Mouse (Mus musculus) neural tube, embryonic 13.5 days (tissue): ENCODE measurements around the gene Slc8a3. TPM values are rescaled to one million over a fixed set of nuclear protein-coding genes. Genes with fewer than 3 reads are reported as not detected.

Experiments
- ATAC-seq: fragments of 200-750 bp; cut with Nextera tagmentation; 2 replicates; pipeline ENCODE4 v1.8.0; 2017; ENCODE audit warnings: low read depth, mild to moderate bottlenecking, moderate TSS enrichment, moderate library complexity
- H3K27ac ChIP-seq: fragments of 300-500 bp; sonication (generic); replicated peaks from 2 replicates; pipeline ENCODE4 v1.5.1; 2015; ENCODE audit warnings: moderate library complexity, mild to moderate bottlenecking, inconsistent platforms
- H3K27me3 ChIP-seq: fragments of 300-500 bp; sonication (generic); 2 replicates; pipeline ENCODE4 v1.6.1; 2015; ENCODE audit warnings: mild to moderate bottlenecking, inconsistent platforms
- H3K36me3 ChIP-seq: fragments of 300-500 bp; sonication (generic); 2 replicates; pipeline ENCODE4 v1.6.1; 2015; ENCODE audit warnings: mild to moderate bottlenecking, inconsistent platforms
- H3K4me1 ChIP-seq: fragments of 300-500 bp; sonication (generic); replicated peaks from 2 replicates; pipeline ENCODE4 v1.6.1; 2015; ENCODE audit warnings: inconsistent platforms
- H3K4me2 ChIP-seq: fragments of 300-500 bp; sonication (generic); 2 replicates; pipeline ENCODE4 v1.6.1; 2015; ENCODE audit warnings: inconsistent platforms, mild to moderate bottlenecking, moderate library complexity
- H3K4me3 ChIP-seq: fragments of 300-500 bp; sonication (generic); 2 replicates; pipeline ENCODE4 v1.5.1; 2015; ENCODE audit warnings: mild to moderate bottlenecking, inconsistent platforms
- H3K9ac ChIP-seq: fragments of 300-500 bp; sonication (generic); 2 replicates; pipeline ENCODE4 v1.6.1; 2015; ENCODE audit warnings: moderate library complexity, mild to moderate bottlenecking, inconsistent platforms
- H3K9me3 ChIP-seq: fragments of 300-500 bp; sonication (generic); 2 replicates; pipeline ENCODE4 v1.6.1; 2016; ENCODE audit warnings: inconsistent platforms
- WGBS: fragments of 180-500 bp; shearing (Covaris S2); methylation state at CpG from one replicate; pipeline ENCODE4 v1.1.7; 2015; 5-methylcytosine and 5-hydroxymethylcytosine counted together
- microRNA-seq: library from miRNA; unstranded; fragments of <30 nt; microRNA quantifications from one replicate; pipeline ENCODE4, GENCODE M21; 2016
- polyA plus RNA-seq: library from polyadenylated mRNA; unstranded; fragments of >200 nt; fragmentation: Nextera tagmentation; extraction: Ambion mirVana; gene quantifications from 2 replicates; pipeline ENCODE4 v1.2.1, GENCODE M21; 2015

Gene Slc8a3
- polyA plus RNA-seq, 1 experiment from 2014 or later: 5.2 TPM

DNA sequence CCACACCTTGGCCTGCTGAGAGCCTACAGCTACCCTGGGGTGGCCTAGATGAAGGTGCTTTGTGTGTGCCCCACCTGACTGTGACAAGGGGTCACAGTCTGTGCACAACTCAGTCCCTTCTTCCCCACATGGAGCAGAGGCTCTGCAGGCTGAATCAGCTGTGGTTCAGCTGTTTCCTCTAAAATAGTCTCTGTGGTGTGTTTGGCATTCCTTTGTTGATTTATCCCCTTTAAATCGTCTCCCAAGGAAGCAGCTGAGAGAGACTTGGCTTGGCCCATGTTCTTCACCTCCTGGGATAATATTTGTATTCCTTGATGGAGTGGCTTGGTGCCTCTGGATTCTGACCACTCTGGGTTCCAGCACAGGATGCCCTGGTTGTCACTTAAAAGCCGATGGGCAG, 180.9 kb downstream of the Slc8a3 start:
- WGBS: 67% methylated on average over 2 of the region's 2 CpGs
- H3K4me3 ChIP-seq: no peak overlapping the region
- H3K4me2 ChIP-seq: no peak overlapping the region
- no peak for ATAC-seq
- H3K27ac ChIP-seq: no peak overlapping the region
- H3K4me1 ChIP-seq: no peaks in the 10 kb centered on the region
- no peaks in the 10 kb centered on the region for H3K36me3 ChIP-seq
- no peaks in the 10 kb centered on the region for H3K27me3 ChIP-seq
- H3K9me3 ChIP-seq: no peaks in the 10 kb centered on the region
- no peak overlapping the region for H3K9ac ChIP-seq

DNA sequence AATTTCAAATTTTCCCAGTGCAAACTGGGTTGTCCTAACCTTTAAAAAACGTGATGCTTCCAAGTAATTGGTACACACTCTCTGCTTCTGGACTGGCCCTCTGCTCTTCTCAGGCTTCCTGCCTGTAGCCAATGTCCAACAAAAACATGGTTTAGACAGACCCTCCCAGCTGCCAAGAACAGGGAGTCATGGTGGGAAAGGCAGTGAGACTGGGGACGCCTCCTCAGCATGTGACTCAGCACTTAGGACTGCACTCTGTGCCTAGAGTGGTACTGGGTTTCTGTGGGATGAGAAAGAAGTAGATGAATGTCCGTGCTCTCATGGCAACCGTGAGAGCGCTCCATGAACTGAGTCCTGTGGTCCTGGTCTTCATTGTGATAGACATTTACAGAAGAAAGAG, 182.1 kb downstream of the Slc8a3 start:
- ATAC-seq: no peak
- Histone ChIP-seq H3K27me3 (no peaks in the 10 kb centered on the region), H3K4me2 (no peak overlapping the region), H3K9me3 (no peaks in the 10 kb centered on the region), H3K4me1 (peaks cover 10% of the 10 kb centered on the region), H3K4me3 (no peak overlapping the region), H3K36me3 (no peaks in the 10 kb centered on the region), H3K9ac (no peak overlapping the region), H3K27ac (no peak overlapping the region)
- 79% methylated on average over 5 of the region's 5 CpGs for WGBS

DNA sequence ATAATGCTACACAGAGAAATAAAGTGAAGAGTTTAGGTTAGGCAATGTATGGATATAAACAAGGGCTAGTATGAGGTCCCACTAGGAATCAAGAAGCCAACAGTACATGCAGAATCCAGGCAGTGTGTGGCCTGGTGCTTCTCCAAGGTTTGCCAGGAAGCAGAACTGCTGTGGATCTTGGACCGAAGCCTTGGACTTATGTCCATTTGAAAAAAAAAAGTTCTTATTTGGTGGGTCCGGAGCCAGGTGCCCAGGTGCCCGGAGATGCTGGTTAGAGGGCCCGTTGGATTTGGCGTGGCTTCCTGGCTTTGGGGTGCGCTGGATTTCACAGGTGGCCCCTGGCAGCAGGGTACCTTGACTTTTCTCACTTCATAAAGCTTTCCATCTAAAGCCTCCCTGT, 185.0 kb downstream of the Slc8a3 start:
- Histone ChIP-seq H3K4me3 (no peak overlapping the region), H3K27me3 (no peaks in the 10 kb centered on the region), H3K4me2 (no peak overlapping the region), H3K9ac (no peak overlapping the region), H3K4me1 (peaks cover 16% of the 10 kb centered on the region), H3K9me3 (no peaks in the 10 kb centered on the region), H3K36me3 (no peaks in the 10 kb centered on the region), H3K27ac (no peak overlapping the region)
- ATAC-seq: no peak
- WGBS: 95% methylated on average over 6 of the region's 6 CpGs

Small RNA genes lying within 50 kb of the gene (microRNA-seq; reads per million reads assigned to microRNA genes)
- gene Mir3067: 13.6 reads per million, percentile 30 among the genes with 10 or more reads in this experiment

Other genes with a start within 250 kb of the Slc8a3 start
- gene Gm4787, start 46.3 kb upstream of the Slc8a3 start, polyA plus RNA-seq: 0.23 and 0.31 TPM in 2 replicates
- gene Adam4, start 88.8 kb upstream of the Slc8a3 start, polyA plus RNA-seq: 0.50 and 0.63 TPM in 2 replicates
- 152 and 167 TPM in 2 replicates for gene Cox16, start 151.9 kb upstream of the Slc8a3 start, polyA plus RNA-seq
- 42.2 and 46.3 TPM in 2 replicates for gene Gm20498, start 199.7 kb upstream of the Slc8a3 start, polyA plus RNA-seq
- gene Synj2bp, start 199.7 kb upstream of the Slc8a3 start, polyA plus RNA-seq: 30.8 and 39.0 TPM in 2 replicates
- gene Adam21, start 235.3 kb upstream of the Slc8a3 start, polyA plus RNA-seq: 0.88 and 1.1 TPM in 2 replicates